Mouse (Mus musculus) hindbrain, embryonic 11.5 days (tissue): Measurements from ENCODE around the gene Gm5134. TPM values are rescaled to one million over a fixed set of nuclear protein-coding genes. Genes with fewer than 3 reads are reported as not detected.
"Not testable (repeated sequence)": the region's sequence is repeated elsewhere in the genome, so short reads cannot be mapped to it uniquely, and the experiment has no call there.

Experiments used
- ATAC-seq: fragments of 200-750 bp; cut with Nextera tagmentation; 2 replicates; pipeline ENCODE4 v1.8.0; 2017; ENCODE audit warnings: mild to moderate bottlenecking, moderate TSS enrichment, moderate library complexity; ENCODE audit not compliant: low FRiP score
- DNase-seq: peaks from one replicate; pipeline ENCODE4 v3.0.0-alpha.2; 2015; ENCODE audit warnings: low spot score
- H3K27ac ChIP-seq: fragments of 300-500 bp; sonication (generic); 2 replicates; pipeline ENCODE4 v1.5.1; 2014; ENCODE audit warnings: mild to moderate bottlenecking, low read depth, low read length
- H3K27me3 ChIP-seq: fragments of 300-500 bp; sonication (generic); 2 replicates; pipeline ENCODE4 v1.6.1; 2014; ENCODE audit warnings: mild to moderate bottlenecking, low read length, moderate library complexity, mixed read lengths; ENCODE audit not compliant: control insufficient read depth, insufficient read depth
- H3K36me3 ChIP-seq: fragments of 300-500 bp; sonication (generic); 2 replicates; pipeline ENCODE4 v1.6.1; 2014; ENCODE audit warnings: mild to moderate bottlenecking, low read length, moderate library complexity, mixed read lengths; ENCODE audit not compliant: control insufficient read depth, insufficient read depth
- H3K4me1 ChIP-seq: fragments of 300-500 bp; sonication (generic); replicated peaks from 2 replicates; pipeline ENCODE4 v1.6.1; 2014; ENCODE audit warnings: low read length, mixed read lengths; ENCODE audit not compliant: control insufficient read depth, insufficient read depth
- H3K4me2 ChIP-seq: fragments of 300-500 bp; sonication (generic); replicated peaks from 2 replicates; pipeline ENCODE4 v1.6.1; 2014; ENCODE audit warnings: mild to moderate bottlenecking, low read depth, low read length
- H3K4me3 ChIP-seq: fragments of 300-500 bp; sonication (generic); 2 replicates; pipeline ENCODE4 v1.5.1; 2014; ENCODE audit warnings: low read depth, low read length
- H3K9ac ChIP-seq: fragments of 300-500 bp; sonication (generic); 2 replicates; pipeline ENCODE4 v1.6.1; 2014; ENCODE audit warnings: low read depth, low read length
- H3K9me3 ChIP-seq: fragments of 300-500 bp; sonication (generic); 2 replicates; pipeline ENCODE4 v1.6.1; 2016; ENCODE audit warnings: low read length; ENCODE audit not compliant: control insufficient read depth
- WGBS: fragments of 180-500 bp; shearing (Covaris S2); extraction: QIAGEN DNeasy Blood & Tissue Kit; methylation state at CpG from one replicate; pipeline ENCODE4 v1.1.7; 2014; 5-methylcytosine and 5-hydroxymethylcytosine counted together
- polyA plus RNA-seq: library from polyadenylated mRNA; unstranded; fragments of >200 nt; fragmentation: Nextera tagmentation; extraction: Ambion mirVana; gene quantifications from 2 replicates; pipeline ENCODE4 v1.2.1, GENCODE M21; 2014

The Gm5134 gene
- polyA plus RNA-seq, 1 experiment from 2014 or later, result 0.22 TPM

DNA sequence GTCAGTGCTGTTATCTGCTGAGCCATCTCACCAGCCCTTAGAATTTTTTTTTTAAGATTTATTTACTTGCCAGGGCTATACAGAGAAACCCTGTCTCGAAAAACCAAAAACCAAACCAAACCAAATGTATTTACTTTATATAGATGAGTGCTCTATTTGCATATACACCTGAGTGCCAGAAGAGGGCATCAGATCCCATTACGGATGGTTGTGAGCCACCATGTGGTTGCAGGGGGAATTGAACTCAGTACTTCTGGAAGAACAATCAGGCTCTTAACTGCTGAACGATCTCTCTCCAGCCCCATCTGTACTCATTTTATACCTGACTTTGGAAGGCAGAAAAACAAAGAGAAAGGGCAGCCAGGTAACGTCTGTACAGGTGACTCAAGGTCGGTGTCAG is 20.9 kb downstream of the Gm5134 start:
- ATAC-seq (no peak), DNase-seq (no peak)
- Histone ChIP-seq H3K4me1 (no peaks in the 10 kb centered on the region), H3K9ac (no peak overlapping the region), H3K36me3 (no peaks in the 10 kb centered on the region), H3K9me3 (no peaks in the 10 kb centered on the region), H3K4me3 (no peak overlapping the region), H3K27me3 (no peaks in the 10 kb centered on the region), H3K27ac (no peak overlapping the region), H3K4me2 (no peak overlapping the region)
- WGBS, result 78% methylated on average over 5 of the region's 5 CpGs

DNA sequence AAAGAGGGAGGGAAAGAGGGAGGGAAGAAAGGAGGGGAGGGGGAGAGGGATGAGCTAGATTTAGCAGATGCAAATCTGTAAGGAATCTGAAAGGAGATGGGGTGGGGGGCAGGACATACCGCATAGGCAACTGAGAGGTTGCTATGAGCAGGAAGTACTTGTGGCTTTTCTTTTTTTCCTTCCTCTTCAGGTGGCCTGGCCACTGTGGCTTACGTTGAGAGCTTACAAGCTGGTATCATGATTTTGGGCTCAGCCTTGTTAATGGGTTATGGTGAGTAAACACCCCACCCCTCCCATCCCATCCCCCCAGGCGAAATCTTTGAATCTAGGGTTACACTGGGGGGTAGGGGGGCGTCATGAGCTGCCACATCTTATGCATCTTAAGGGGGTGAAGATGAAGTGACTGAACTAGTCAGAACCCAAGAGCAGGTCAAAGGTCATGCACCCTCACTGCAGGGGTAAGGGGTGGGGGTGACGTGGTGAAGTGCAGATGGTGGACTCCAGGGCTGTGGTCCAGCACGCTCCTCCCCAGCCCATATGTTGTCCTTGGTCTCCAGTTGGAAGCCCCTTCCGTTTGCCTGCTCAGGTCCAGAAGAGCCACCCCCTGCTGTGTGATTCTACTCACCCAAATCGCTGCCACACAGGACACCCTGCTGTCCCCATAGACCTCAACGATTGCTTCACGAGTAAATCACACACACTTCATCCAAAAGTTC is 24.0 kb downstream of the Gm5134 start:
- Histone ChIP-seq H3K9ac (no peak overlapping the region), H3K4me2 (no peak overlapping the region), H3K4me3 (no peak overlapping the region), H3K9me3 (no peaks in the 10 kb centered on the region), H3K4me1 (no peaks in the 10 kb centered on the region), H3K36me3 (no peaks in the 10 kb centered on the region), H3K27ac (no peak overlapping the region), H3K27me3 (no peaks in the 10 kb centered on the region)
- ATAC-seq (no peak), DNase-seq (no peak)
- whole genome bisulfite sequencing, result 36% methylated on average over 10 of the region's 10 CpGs

DNA sequence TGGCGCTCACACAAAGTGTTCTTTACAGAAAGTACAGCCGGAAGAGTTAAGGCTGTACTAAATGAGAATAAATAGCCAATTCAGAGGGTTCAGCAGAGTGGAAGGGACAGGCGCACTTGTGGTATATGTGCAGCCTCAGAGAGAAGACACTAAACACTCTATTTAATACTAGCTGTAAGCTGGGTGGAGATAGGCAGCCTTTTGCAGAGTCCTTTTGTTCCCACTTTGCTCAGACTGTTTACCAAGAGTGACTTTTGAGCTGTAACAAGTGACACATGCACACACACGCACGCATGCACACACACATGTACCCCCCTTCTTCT is 24.5 kb downstream of the Gm5134 start:
- ATAC-seq (no peak), DNase-seq (no peak)
- Histone ChIP-seq H3K4me2 (no peak overlapping the region), H3K9me3 (no peaks in the 10 kb centered on the region), H3K36me3 (no peaks in the 10 kb centered on the region), H3K9ac (no peak overlapping the region), H3K4me3 (no peak overlapping the region), H3K27me3 (no peaks in the 10 kb centered on the region), H3K4me1 (no peaks in the 10 kb centered on the region), H3K27ac (no peak overlapping the region)
- 77% methylated on average over 5 of the region's 5 CpGs for WGBS

DNA sequence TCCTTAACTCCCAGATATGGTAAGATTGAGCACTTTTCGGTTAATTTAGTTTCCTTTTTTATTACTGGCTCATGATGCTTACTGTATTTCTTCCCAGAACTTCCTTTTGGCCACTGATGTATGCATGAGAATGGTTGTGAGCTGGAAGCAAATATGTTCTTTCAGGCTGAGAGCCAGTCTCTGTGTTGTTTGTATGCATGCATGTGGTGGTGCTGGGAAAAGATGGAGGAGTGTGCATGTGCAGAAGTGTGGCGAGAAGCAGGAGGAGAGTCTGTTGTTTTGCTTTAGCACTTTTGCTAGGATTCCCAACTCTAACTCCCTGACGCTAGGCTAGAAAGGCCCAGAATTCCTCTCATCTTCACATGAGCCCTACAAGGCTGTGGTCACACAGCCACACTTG is 25.1 kb downstream of the Gm5134 start:
- Histone ChIP-seq H3K9ac (no peak overlapping the region), H3K27me3 (no peaks in the 10 kb centered on the region), H3K36me3 (no peaks in the 10 kb centered on the region), H3K27ac (no peak overlapping the region), H3K4me2 (no peak overlapping the region), H3K4me1 (no peaks in the 10 kb centered on the region), H3K9me3 (no peaks in the 10 kb centered on the region), H3K4me3 (no peak overlapping the region)
- ATAC-seq (no peak), DNase-seq (no peak)
- 85% methylated on average over 3 of the region's 3 CpGs for WGBS

DNA sequence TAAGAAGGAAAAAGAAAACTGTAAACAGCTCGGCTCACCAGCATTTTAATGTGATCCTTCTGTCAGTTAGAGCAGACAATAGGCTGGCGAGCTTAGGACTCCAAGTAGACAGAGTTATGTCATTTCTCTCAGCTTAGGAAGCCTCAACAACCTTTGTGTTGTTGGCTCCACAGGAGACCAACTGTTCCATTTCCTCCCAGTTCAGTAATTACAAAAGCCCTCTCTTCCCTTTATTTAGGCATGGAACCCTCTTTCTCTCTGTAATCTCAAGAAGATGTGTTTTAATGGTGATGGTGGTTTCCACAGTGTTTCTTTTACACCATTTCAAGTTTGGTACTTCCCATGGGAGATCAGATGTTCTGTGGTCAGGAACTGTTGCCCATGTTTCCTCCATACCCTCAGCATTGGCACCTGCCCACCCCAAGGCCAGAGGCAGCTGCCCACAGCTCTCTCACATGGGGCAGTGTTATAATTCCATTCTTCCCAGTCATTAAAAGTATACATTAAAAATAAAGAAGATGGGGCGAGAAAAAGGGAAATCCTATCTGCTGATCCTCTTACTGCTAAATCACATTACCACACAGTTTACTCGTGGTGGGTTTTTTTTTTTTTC is 36.2 kb downstream of the Gm5134 start:
- DNase-seq (no peak), ATAC-seq (no peak)
- Histone ChIP-seq H3K27ac (no peak overlapping the region), H3K27me3 (no peaks in the 10 kb centered on the region), H3K4me2 (no peak overlapping the region), H3K9ac (no peak overlapping the region), H3K4me1 (no peaks in the 10 kb centered on the region), H3K36me3 (no peaks in the 10 kb centered on the region), H3K9me3 (no peaks in the 10 kb centered on the region), H3K4me3 (no peak overlapping the region)
- WGBS, result 76% methylated on average over 4 of the region's 4 CpGs

DNA sequence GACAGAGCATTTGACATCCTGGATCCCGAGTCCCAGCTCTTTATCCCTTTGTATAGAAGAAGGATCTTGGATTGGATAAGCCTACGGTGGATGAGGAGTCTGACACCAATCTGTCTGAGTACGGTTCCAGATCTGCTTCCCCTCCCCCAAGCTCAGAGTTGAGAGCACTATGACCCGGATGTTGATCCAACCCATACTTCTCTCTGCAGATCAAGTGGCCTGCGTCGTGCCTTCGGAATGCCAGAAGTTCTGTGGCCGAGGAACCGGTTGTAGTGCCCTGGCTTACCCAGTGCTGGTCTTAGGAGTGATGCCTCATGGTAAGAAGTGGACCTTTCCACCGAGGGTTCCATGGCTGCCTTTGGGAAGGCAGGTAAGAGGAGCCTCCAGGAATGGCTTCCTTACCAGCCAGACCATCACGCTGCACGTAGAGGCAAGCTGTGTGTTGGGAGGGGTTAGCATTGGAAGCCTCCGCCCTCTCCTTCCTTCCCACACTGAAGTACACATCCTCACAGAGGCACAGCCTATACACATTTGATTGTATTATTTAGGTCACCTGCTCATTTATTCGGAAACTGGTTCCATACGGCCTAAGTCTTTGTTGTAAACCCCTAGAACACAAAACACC is 39.4 kb downstream of the Gm5134 start:
- no peak for DNase-seq
- no peak overlapping the region for H3K4me3 ChIP-seq
- no peaks in the 10 kb centered on the region for H3K4me1 ChIP-seq
- no peak for ATAC-seq
- no peaks in the 10 kb centered on the region for H3K9me3 ChIP-seq
- 89% methylated on average over 15 of the region's 15 CpGs for WGBS
- H3K9ac ChIP-seq, result no peak overlapping the region
- H3K36me3 ChIP-seq, result no peaks in the 10 kb centered on the region
- H3K27me3 ChIP-seq, result no peaks in the 10 kb centered on the region
- no peak overlapping the region for H3K27ac ChIP-seq
- H3K4me2 ChIP-seq, result no peak overlapping the region

DNA sequence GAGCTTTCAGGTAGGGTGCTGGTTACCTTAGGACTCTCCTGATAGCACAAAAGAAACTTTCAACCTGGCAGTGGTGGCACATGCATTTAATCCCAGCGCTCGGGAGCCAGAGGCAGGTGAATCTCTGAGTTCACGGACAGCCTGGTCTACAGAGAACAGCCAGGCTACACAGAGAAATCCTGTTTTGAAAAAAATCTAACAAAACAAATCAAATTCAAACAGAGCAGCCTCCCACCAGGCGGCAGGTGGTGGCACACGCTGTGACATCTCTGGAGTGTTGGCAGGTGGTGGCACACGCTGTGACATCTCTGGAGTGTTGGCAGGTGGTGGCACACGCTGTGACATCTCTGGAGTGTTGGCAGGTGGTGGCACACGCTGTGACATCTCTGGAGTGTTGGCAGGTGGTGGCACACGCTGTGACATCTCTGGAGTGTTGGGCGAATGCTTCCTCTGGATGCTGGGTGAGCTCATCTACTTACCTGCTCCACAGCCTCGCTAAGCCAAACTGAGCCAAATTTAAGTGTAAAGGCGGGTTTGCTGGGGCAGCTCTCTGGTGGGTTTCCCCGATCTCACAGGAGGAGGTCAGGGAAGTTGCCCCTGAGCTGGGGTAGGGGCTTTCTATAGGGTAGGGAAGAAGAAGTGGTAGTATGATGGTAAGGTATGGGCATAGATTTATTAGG is 40.4 kb downstream of the Gm5134 start:
- not testable (repeated sequence) for ATAC-seq, DNase-seq, H3K27me3 ChIP-seq, H3K27ac ChIP-seq, H3K4me3 ChIP-seq, H3K4me1 ChIP-seq, H3K9me3 ChIP-seq, H3K36me3 ChIP-seq, H3K4me2 ChIP-seq, H3K9ac ChIP-seq
- WGBS, result 86% methylated on average over 11 of the region's 13 CpGs

DNA sequence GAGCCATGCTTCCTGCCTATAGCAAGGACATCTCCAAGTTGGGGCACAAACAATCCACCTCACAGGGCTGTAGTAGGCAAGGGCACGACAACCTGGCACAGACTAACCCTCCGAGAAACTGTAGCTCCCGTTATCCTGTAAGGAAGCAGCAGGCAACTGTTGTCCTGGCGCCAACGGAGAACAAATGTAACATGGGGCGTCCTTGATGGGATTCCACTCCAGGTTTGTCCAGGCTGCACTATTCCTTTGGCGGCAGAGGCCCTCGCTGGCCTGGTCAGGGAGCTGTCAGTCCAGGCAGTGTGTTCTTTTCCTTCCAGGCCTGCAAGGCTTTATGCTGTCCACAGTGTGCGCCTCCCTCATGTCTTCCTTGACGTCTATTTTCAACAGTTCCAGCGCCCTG is 41.1 kb downstream of the Gm5134 start:
- no peak for DNase-seq
- H3K4me3 ChIP-seq, result no peak overlapping the region
- 85% methylated on average over 11 of the region's 11 CpGs for WGBS
- H3K9me3 ChIP-seq, result no peaks in the 10 kb centered on the region
- no peak for ATAC-seq
- no peak overlapping the region for H3K27ac ChIP-seq
- no peaks in the 10 kb centered on the region for H3K27me3 ChIP-seq
- H3K9ac ChIP-seq, result no peak overlapping the region
- no peaks in the 10 kb centered on the region for H3K36me3 ChIP-seq
- H3K4me2 ChIP-seq, result no peak overlapping the region
- no peaks in the 10 kb centered on the region for H3K4me1 ChIP-seq
